Mouse (Mus musculus) stomach, postnatal 0 days (tissue): ENCODE measurements around the gene Srprb. TPM values are rescaled to one million over a fixed set of nuclear protein-coding genes. Genes with fewer than 3 reads are reported as not detected.
A peak's percentile ranks its signal among the peaks of the same experiment; 100 is the strongest.

Experiments
- ATAC-seq: fragments of 200-750 bp; cut with Nextera tagmentation; 2 replicates; pipeline ENCODE4 v1.8.0; 2017; ENCODE audit not compliant: low FRiP score, low TSS enrichment
- DNase-seq: peaks from one replicate; pipeline ENCODE4 v3.0.0-alpha.2; 2016; ENCODE audit warnings: low spot score
- H3K27ac ChIP-seq: fragments of 300-500 bp; sonication (generic); replicated peaks from 2 replicates; pipeline ENCODE4 v1.5.1; 2014; ENCODE audit warnings: mild to moderate bottlenecking, control low read depth
- H3K27me3 ChIP-seq: fragments of 300-500 bp; sonication (generic); 2 replicates; pipeline ENCODE4 v1.6.1; 2014; ENCODE audit warnings: low read length; ENCODE audit not compliant: control insufficient read depth, insufficient read depth
- H3K36me3 ChIP-seq: fragments of 300-500 bp; sonication (generic); 2 replicates; pipeline ENCODE4 v1.6.1; 2014; ENCODE audit warnings: low read length, mixed read lengths; ENCODE audit not compliant: control insufficient read depth, insufficient read depth
- H3K4me1 ChIP-seq: fragments of 300-500 bp; sonication (generic); replicated peaks from 2 replicates; pipeline ENCODE4 v1.6.1; 2014; ENCODE audit warnings: antibody characterized with exemption; ENCODE audit not compliant: control insufficient read depth, insufficient read depth
- H3K4me2 ChIP-seq: fragments of 300-500 bp; sonication (generic); replicated peaks from 2 replicates; pipeline ENCODE4 v1.6.1; 2014; ENCODE audit warnings: low read depth, mild to moderate bottlenecking, control low read depth, moderate library complexity
- H3K4me3 ChIP-seq: fragments of 300-500 bp; sonication (generic); 2 replicates; pipeline ENCODE4 v1.5.1; 2014; ENCODE audit warnings: low read depth, low read length, control low read depth
- H3K9ac ChIP-seq: fragments of 300-500 bp; sonication (generic); 2 replicates; pipeline ENCODE4 v1.6.1; 2014; ENCODE audit warnings: mild to moderate bottlenecking, low read length, control low read depth, mixed read lengths
- H3K9me3 ChIP-seq: fragments of 300-500 bp; sonication (generic); 2 replicates; pipeline ENCODE4 v1.6.1; 2016; ENCODE audit warnings: low read length; ENCODE audit not compliant: control insufficient read depth
- CTCF ChIP-seq: IDR thresholded peaks from 2 replicates; pipeline ENCODE4 v1.5.1; 2016; ENCODE audit warnings: antibody characterized with exemption, low read depth, mild to moderate bottlenecking, moderate library complexity
- EP300 ChIP-seq: optimal IDR thresholded peaks from 2 replicates; pipeline ENCODE3; 2016; ENCODE audit warnings: antibody characterized with exemption
- WGBS: fragments of 180-500 bp; shearing (Covaris S2); extraction: QIAGEN DNeasy Blood & Tissue Kit; methylation state at CpG from one replicate; pipeline ENCODE4 v1.1.7; 2014; 5-methylcytosine and 5-hydroxymethylcytosine counted together
- polyA plus RNA-seq: library from polyadenylated mRNA; unstranded; fragments of >200 nt; fragmentation: Nextera tagmentation; extraction: Ambion mirVana; gene quantifications from 2 replicates; pipeline ENCODE4 v1.2.1, GENCODE M21; 2015

Srprb gene
- polyA plus RNA-seq, 1 experiment from 2014 or later = 33.7 TPM

- DNase-seq (no peak), ATAC-seq (no peak)
- no peak overlapping the region for H3K9ac ChIP-seq
- H3K4me2 ChIP-seq = no peak overlapping the region
- no peaks in the 10 kb centered on the region for H3K4me1 ChIP-seq
- H3K36me3 ChIP-seq = no peaks in the 10 kb centered on the region
- TF ChIP-seq CTCF (no peak), EP300 (no peak)
- H3K27ac ChIP-seq = no peak overlapping the region
- 79% methylated on average over 15 of the region's 15 CpGs for WGBS
- no peaks in the 10 kb centered on the region for H3K27me3 ChIP-seq
- no peak overlapping the region for H3K4me3 ChIP-seq
- H3K9me3 ChIP-seq = no peaks in the 10 kb centered on the region
Observed at GRCm38 (mm10) chr9:103229037-103229867, 27.3 kb upstream of the Srprb start.

DNA sequence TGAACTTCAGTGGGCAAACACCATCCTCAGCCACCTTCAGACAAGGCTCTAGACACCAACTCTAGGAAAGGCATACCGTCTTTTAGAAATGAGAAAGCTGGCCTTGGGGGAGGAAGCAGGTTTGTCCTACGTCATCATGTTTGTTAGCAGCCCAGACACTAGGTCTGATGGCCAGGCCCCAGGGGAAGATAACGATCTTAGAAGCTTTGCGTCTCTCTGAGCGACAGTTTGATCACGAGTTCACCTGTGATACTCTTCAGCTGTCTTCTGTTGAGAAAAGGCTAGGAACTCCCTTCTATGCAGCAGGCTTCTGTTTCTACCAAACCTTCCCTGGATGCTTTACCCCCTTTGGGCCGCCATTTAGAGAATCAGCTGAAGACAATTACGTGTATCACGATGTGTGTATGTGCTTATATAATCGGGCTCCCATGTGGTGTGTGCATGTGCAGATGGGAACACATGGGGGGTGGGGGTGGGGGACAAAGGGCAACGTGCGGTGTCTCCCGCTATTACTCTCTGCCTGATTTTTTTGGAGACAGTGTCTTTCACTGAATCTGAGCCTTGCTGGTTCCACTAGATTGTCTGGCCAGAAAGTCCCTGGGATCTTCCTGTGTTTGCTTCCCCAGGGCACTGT, 26.6 kb upstream of the Srprb start:
- Histone ChIP-seq H3K9ac (no peak overlapping the region), H3K27me3 (no peaks in the 10 kb centered on the region), H3K4me2 (no peak overlapping the region), H3K4me1 (no peaks in the 10 kb centered on the region), H3K4me3 (no peak overlapping the region), H3K9me3 (no peaks in the 10 kb centered on the region), H3K36me3 (no peaks in the 10 kb centered on the region), H3K27ac (no peak overlapping the region)
- TF ChIP-seq EP300 (no peak), CTCF (no peak)
- DNase-seq = no peak
- 73% methylated on average over 13 of the region's 13 CpGs for WGBS
- ATAC-seq = no peak

GRCm38 (mm10) chr9:103227760-103228159, 25.8 kb upstream of the Srprb start:
- no peak overlapping the region for H3K9ac ChIP-seq
- H3K4me3 ChIP-seq = no peak overlapping the region
- WGBS = 88% methylated on average over 16 of the region's 16 CpGs
- no peak for TF ChIP-seq CTCF
- no peak for TF ChIP-seq EP300
- H3K4me2 ChIP-seq = no peak overlapping the region
- H3K4me1 ChIP-seq = no peaks in the 10 kb centered on the region
- ATAC-seq (no peak), DNase-seq (no peak)
- H3K27me3 ChIP-seq = no peaks in the 10 kb centered on the region
- no peaks in the 10 kb centered on the region for H3K9me3 ChIP-seq
- no peaks in the 10 kb centered on the region for H3K36me3 ChIP-seq
- H3K27ac ChIP-seq = no peak overlapping the region

DNA sequence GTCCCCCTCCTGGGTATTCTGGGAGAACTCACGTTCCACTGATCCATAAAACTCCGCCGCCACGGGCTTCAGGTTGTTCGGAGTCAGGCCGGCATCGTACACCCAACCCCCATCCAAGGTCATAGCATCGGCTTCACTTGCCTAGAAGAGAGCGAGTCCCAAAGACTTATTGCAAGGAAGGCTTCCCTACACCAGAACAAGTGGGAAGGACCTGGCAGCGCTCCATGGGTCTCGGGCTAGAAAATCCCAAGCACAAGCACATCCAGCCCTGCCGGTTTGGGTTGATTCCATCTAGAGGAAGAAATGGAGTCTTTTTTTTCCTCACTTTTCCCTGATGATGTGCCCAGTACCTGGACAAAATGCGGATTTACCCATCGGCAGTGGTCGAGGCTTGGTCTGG, 24.9 kb upstream of the Srprb start:
- WGBS = 83% methylated on average over 15 of the region's 15 CpGs
- Histone ChIP-seq H3K36me3 (no peaks in the 10 kb centered on the region), H3K9me3 (no peaks in the 10 kb centered on the region), H3K4me3 (no peak overlapping the region), H3K4me2 (no peak overlapping the region), H3K27ac (no peak overlapping the region), H3K27me3 (no peaks in the 10 kb centered on the region), H3K9ac (no peak overlapping the region), H3K4me1 (no peaks in the 10 kb centered on the region)
- no peak for DNase-seq
- no peak for TF ChIP-seq CTCF
- TF ChIP-seq EP300 = no peak
- no peak for ATAC-seq

- H3K9ac ChIP-seq = no peak overlapping the region
- no peaks in the 10 kb centered on the region for H3K27me3 ChIP-seq
- no peak overlapping the region for H3K27ac ChIP-seq
- H3K9me3 ChIP-seq = no peaks in the 10 kb centered on the region
- no peak overlapping the region for H3K4me2 ChIP-seq
- H3K4me3 ChIP-seq = no peak overlapping the region
- TF ChIP-seq CTCF (peak; percentile 77), EP300 (no peak)
- ATAC-seq = no peak; the same call in 1 of the 2 replicates
- WGBS = 61% methylated on average over 3 of the region's 3 CpGs
- H3K4me1 ChIP-seq = no peaks in the 10 kb centered on the region
- no peaks in the 10 kb centered on the region for H3K36me3 ChIP-seq
- peak; percentile 40 for DNase-seq
Observed at GRCm38 (mm10) chr9:103225464-103225863, 23.5 kb upstream of the Srprb start.

DNA sequence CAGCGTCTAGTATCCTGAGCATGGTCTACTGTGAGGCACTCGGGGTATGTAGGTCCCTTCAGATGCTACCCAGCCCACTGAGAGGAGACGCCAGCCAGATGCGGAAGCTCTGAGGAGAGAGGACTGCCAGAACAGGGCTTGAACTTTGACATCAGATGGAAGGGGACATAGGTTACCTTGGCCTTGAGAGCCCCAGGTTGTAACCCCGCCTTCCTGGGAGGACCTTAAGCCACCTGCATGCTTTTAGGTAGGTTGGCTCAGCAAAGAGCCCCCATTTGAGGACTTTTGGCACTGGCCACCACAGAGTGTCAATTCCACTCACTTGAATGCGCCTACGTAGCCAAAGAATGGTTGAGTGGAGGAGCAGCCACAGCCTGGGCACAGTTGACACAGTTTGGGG, 22.8 kb upstream of the Srprb start:
- no peak for TF ChIP-seq EP300
- no peak for TF ChIP-seq CTCF
- H3K27me3 ChIP-seq = no peaks in the 10 kb centered on the region
- H3K27ac ChIP-seq = no peak overlapping the region
- no peak for DNase-seq
- no peaks in the 10 kb centered on the region for H3K9me3 ChIP-seq
- H3K9ac ChIP-seq = no peak overlapping the region
- no peaks in the 10 kb centered on the region for H3K36me3 ChIP-seq
- WGBS = 88% methylated on average over 7 of the region's 7 CpGs
- H3K4me2 ChIP-seq = no peak overlapping the region
- no peak overlapping the region for H3K4me3 ChIP-seq
- ATAC-seq = no peak
- H3K4me1 ChIP-seq = no peaks in the 10 kb centered on the region
